22 mouse cellular contexts compared by ENCODE assay signal in the genomic region with DNA sequence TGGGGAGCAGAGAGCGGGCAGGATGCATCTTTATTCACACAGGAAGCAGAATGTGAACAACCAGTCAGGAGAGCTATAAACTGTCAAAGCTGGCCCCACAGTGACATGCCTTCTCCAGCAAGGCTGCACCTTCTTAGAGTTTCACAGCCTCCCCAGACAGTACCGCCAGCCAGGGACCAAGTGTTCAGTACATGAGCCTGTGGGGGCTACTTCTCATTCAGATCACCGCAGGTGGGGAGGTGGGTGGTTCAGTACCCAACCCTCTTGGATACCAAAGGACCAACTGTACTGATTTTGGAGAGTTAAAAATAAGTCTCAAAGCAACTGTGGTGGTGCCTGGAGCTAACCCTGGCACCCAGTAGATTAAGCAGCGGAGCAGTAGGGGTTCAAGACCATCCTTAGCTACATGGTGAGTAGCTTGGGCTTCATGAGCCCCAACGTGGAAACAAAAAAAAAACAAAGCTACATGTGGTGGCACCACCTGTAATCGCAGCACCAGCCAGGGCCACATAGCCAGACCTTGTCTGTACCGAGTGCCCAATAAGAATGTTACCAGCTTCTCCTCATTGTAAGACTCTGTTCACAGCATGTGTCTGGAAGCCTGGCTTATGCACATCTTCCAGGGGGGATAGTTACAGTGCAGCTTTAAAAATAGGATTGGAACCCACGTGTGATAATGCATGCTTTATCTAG. TPM values are rescaled to one million over a fixed set of nuclear protein-coding genes. Genes with fewer than 3 reads are reported as not detected.
A peak's percentile ranks its signal among the peaks of the same experiment; 100 is the strongest.
DNase-seq lines count a peak whose midpoint lies in the region; ATAC-seq and TF ChIP-seq lines count a peak whose summit lies in the region.
"Had no signal": no experiment of that assay in that cellular context is flagged by ENCODE, and none has a peak within 500 bp of the region (broad histone marks: within the 10 kb centered on the region; RNA-seq: fewer than 3 reads in every experiment).

No protein-coding gene starts in this region.

- no peaks in the 10 kb centered on the region for H3K27me3 ChIP-seq in intestine, embryonic 15.5 days (replicated peaks)
- H3K27me3 ChIP-seq in intestine, postnatal 0 days (replicated peaks; ENCODE audit: control insufficient read depth, insufficient read depth, low read length), result no peaks in the 10 kb centered on the region
- no peaks in the 10 kb centered on the region for H3K27me3 ChIP-seq in limb, embryonic 15.5 days
- H3K27me3 ChIP-seq in limb, embryonic 10.5 days (ENCODE audit: low read depth, poor library complexity, severe bottlenecking), result no peaks in the 10 kb centered on the region
- H3K27me3 ChIP-seq in spleen, adult 2 months (ENCODE audit: control insufficient read depth, insufficient read depth, low read length), result no peaks in the 10 kb centered on the region
- H3K27me3 ChIP-seq: embryonic facial prominence, embryonic 12.5 days; heart, embryonic 15.5 days; hindbrain, embryonic 15.5 days; liver, embryonic 13.5 days; midbrain, embryonic 15.5 days; Patski had no signal

- WGBS in intestine, embryonic 15.5 days, result 77% methylated on average over 8 of the region's 8 CpGs
- 79% methylated on average over 8 of the region's 8 CpGs for WGBS in intestine, postnatal 0 days
- WGBS in limb, embryonic 15.5 days, result 81% methylated on average over 8 of the region's 8 CpGs
- 90% methylated on average over 8 of the region's 8 CpGs for WGBS in limb, embryonic 10.5 days
- 73% methylated on average over 8 of the region's 8 CpGs for WGBS in spleen, adult 2 months

- no peak for ATAC-seq in intestine, embryonic 15.5 days
- no peak for ATAC-seq in intestine, postnatal 0 days
- ATAC-seq in limb, embryonic 15.5 days (ENCODE audit: insufficient number of reproducible peaks, low FRiP score, low TSS enrichment, low read depth), result no peak
- ATAC-seq: forebrain, postnatal 0 days; midbrain, embryonic 15.5 days; Patski had no signal

- H3K27ac ChIP-seq in intestine, embryonic 15.5 days, result 0 out of 2 replicates have a peak overlapping the region, but pooled peaks have one; percentile 11
- no peak overlapping the region for H3K27ac ChIP-seq in intestine, postnatal 0 days (ENCODE audit: low read depth, low read length)
- H3K27ac ChIP-seq in limb, embryonic 15.5 days, result 0 out of 2 replicates have a peak overlapping the region, but pooled peaks have one; percentile 24
- H3K27ac ChIP-seq in limb, embryonic 10.5 days, result no peak overlapping the region
- 0 out of 2 replicates have a peak overlapping the region, but pooled peaks have one; percentile 20 for H3K27ac ChIP-seq in spleen, adult 2 months (ENCODE audit: insufficient read depth, low read length)
- H3K27ac ChIP-seq: embryonic facial prominence, embryonic 12.5 days; hindbrain, embryonic 15.5 days; liver, embryonic 13.5 days; midbrain, embryonic 15.5 days; stomach, postnatal 0 days had no signal

- H3K9ac ChIP-seq in intestine, embryonic 15.5 days, result no peak overlapping the region
- H3K9ac ChIP-seq in intestine, postnatal 0 days (ENCODE audit: low read depth, low read length), result no peak overlapping the region
- no peak overlapping the region for H3K9ac ChIP-seq in limb, embryonic 15.5 days
- H3K9ac ChIP-seq: embryonic facial prominence, embryonic 12.5 days; forebrain, postnatal 0 days; heart, embryonic 15.5 days; hindbrain, embryonic 15.5 days; liver, embryonic 13.5 days; lung, embryonic 14.5 days; midbrain, embryonic 15.5 days had no signal

- H3K36me3 ChIP-seq in intestine, embryonic 15.5 days, result peaks cover 10% of the 10 kb centered on the region
- peaks cover 14% of the 10 kb centered on the region; the same call in 1 of the 2 replicates for H3K36me3 ChIP-seq in intestine, postnatal 0 days (ENCODE audit: control insufficient read depth, insufficient read depth)
- H3K36me3 ChIP-seq in limb, embryonic 15.5 days, result peaks cover 3% of the 10 kb centered on the region; the same call in 1 of the 2 replicates
- H3K36me3 ChIP-seq in limb, embryonic 10.5 days, result peaks cover 47% of the 10 kb centered on the region
- H3K36me3 ChIP-seq in spleen, adult 2 months (ENCODE audit: control insufficient read depth, insufficient read depth, low read length), result 0 out of 2 replicates have a peak, but pooled peaks cover 1% of the 10 kb centered on the region
- H3K36me3 ChIP-seq: heart, embryonic 15.5 days; hindbrain, embryonic 15.5 days; midbrain, embryonic 15.5 days had no signal

- no peak for TF ChIP-seq CTCF in intestine, postnatal 0 days (IDR thresholded peaks at IDR 0.05; ENCODE audit: low read depth)
- TF ChIP-seq CTCF in spleen, adult 2 months (IDR thresholded peaks at IDR 0.05; ENCODE audit: extremely low read depth, insufficient read depth, insufficient read length, insufficient replicate concordance), result no peak

- no peak for DNase-seq in limb, embryonic 10.5 days (ENCODE audit: low spot score)
- no peak for DNase-seq in spleen, adult 2 months (ENCODE audit: low read depth in 1 of 2, low spot score in 2 of 2)
- no peak for DNase-seq in spleen, postnatal 10 days (ENCODE audit: low spot score in 2 of 2)
- DNase-seq in cerebellum, adult 11 months, result no peak
- DNase-seq: adrenal gland, adult 2 months; cerebellum, adult 2 months; cerebellum, postnatal 25 days; forebrain, postnatal 0 days; heart, postnatal 36 days; left cerebral cortex, postnatal 4 days; liver, embryonic 13.5 days; thymus, postnatal 14 days had no signal

- H3K4me3 ChIP-seq in intestine, embryonic 15.5 days (replicated peaks), result no peak overlapping the region
- no peak overlapping the region for H3K4me3 ChIP-seq in intestine, postnatal 0 days (ENCODE audit: low read depth, low read length)
- no peak overlapping the region for H3K4me3 ChIP-seq in limb, embryonic 15.5 days
- H3K4me3 ChIP-seq in limb, embryonic 10.5 days, result no peak overlapping the region
- H3K4me3 ChIP-seq in spleen, adult 2 months (ENCODE audit: extremely low read depth, insufficient read depth, insufficient read length), result no peak overlapping the region
- H3K4me3 ChIP-seq: embryonic facial prominence, embryonic 12.5 days; heart, embryonic 15.5 days; hindbrain, embryonic 15.5 days; liver, embryonic 13.5 days; midbrain, embryonic 15.5 days had no signal

- H3K4me1 ChIP-seq in intestine, embryonic 15.5 days (replicated peaks), result peaks cover 55% of the 10 kb centered on the region
- H3K4me1 ChIP-seq in intestine, postnatal 0 days (replicated peaks; ENCODE audit: control insufficient read depth, insufficient read depth, low read length), result peaks cover 33% of the 10 kb centered on the region
- peaks cover 47% of the 10 kb centered on the region for H3K4me1 ChIP-seq in limb, embryonic 15.5 days
- H3K4me1 ChIP-seq in limb, embryonic 10.5 days, result peaks cover 48% of the 10 kb centered on the region
- H3K4me1 ChIP-seq in spleen, adult 2 months (ENCODE audit: control insufficient read depth, insufficient read depth, insufficient read length), result peaks cover 56% of the 10 kb centered on the region

- no peak for TF ChIP-seq POLR2A in spleen, adult 2 months (IDR thresholded peaks at IDR 0.05; ENCODE audit: low read depth, low read length)

- H3K4me2 ChIP-seq in intestine, embryonic 15.5 days (replicated peaks), result no peak overlapping the region
- H3K4me2 ChIP-seq in intestine, postnatal 0 days (replicated peaks; ENCODE audit: low read depth), result no peak overlapping the region
- no peak overlapping the region for H3K4me2 ChIP-seq in limb, embryonic 15.5 days
- H3K4me2 ChIP-seq: embryonic facial prominence, embryonic 12.5 days; heart, embryonic 15.5 days; hindbrain, embryonic 15.5 days; liver, embryonic 13.5 days; lung, embryonic 14.5 days; midbrain, embryonic 15.5 days had no signal

- H3K9me3 ChIP-seq in intestine, embryonic 15.5 days, result no peaks in the 10 kb centered on the region
- no peaks in the 10 kb centered on the region for H3K9me3 ChIP-seq in intestine, postnatal 0 days (ENCODE audit: control insufficient read depth)
- H3K9me3 ChIP-seq in limb, embryonic 15.5 days, result no peaks in the 10 kb centered on the region
- H3K9me3 ChIP-seq in limb, embryonic 10.5 days (replicated peaks), result no peaks in the 10 kb centered on the region
- H3K9me3 ChIP-seq: embryonic facial prominence, embryonic 12.5 days; heart, embryonic 15.5 days; hindbrain, embryonic 15.5 days; liver, embryonic 13.5 days; midbrain, embryonic 15.5 days had no signal

RNA-seq across cellular contexts. Expression of gene Capzb, which starts 13.8 kb away (rescaled TPM):
- 410 and 425 TPM in 2 replicates for polyA plus RNA-seq in intestine, embryonic 15.5 days (2015; fragmentation: Nextera tagmentation; extraction: Ambion mirVana)
- 299 and 306 TPM in 2 replicates for polyA plus RNA-seq in intestine, postnatal 0 days (2015; fragmentation: Nextera tagmentation; extraction: Ambion mirVana)
- 399 and 425 TPM in 2 replicates for polyA plus RNA-seq in limb, embryonic 15.5 days (2015; fragmentation: Nextera tagmentation; extraction: Ambion mirVana)
- polyA plus RNA-seq in limb, embryonic 10.5 days (2016; fragmentation: Nextera tagmentation; extraction: Ambion mirVana), result 385 and 390 TPM in 2 replicates
- 130 and 160 TPM in 2 replicates for polyA plus RNA-seq in spleen, adult 2 months (2012; rRNA removed)

Comparison
In these comparisons a context has a peak if more than half of its experiments do, and no peak if none do; other contexts are left out.
1. H3K27ac ChIP-seq: peak in intestine, embryonic 15.5 days (single experiment), limb, embryonic 15.5 days (single experiment) and spleen, adult 2 months (single experiment); none in intestine, postnatal 0 days (single experiment) and limb, embryonic 10.5 days (single experiment).